Comparison of ENCODE assay signal across 13 mouse cellular contexts in genomic region chr9:101796718-101797117, GRCm38 (mm10).
"Had no signal": no experiment of that assay in that cellular context is flagged by ENCODE, and none has a peak within 500 bp of the region (broad histone marks: within the 10 kb centered on the region; RNA-seq: fewer than 3 reads in every experiment).

No protein-coding gene starts in this region.

- DNase-seq: kidney, adult 8-10 months; kidney, postnatal 36 days; lung, adult 2 months; lung, postnatal 10 days; retina, postnatal 1 day; right cerebral cortex, postnatal 4 days; thymus, adult 2 months; thymus, postnatal 25 days had no signal

- H3K4me3 ChIP-seq: layer of hippocampus, adult 2 months; liver, embryonic 15.5 days; midbrain, embryonic 12.5 days; neural tube, embryonic 13.5 days; stomach, embryonic 15.5 days had no signal

- H3K27me3 ChIP-seq: liver, embryonic 15.5 days; midbrain, embryonic 12.5 days; neural tube, embryonic 13.5 days; stomach, embryonic 15.5 days had no signal

- H3K36me3 ChIP-seq: liver, embryonic 15.5 days; midbrain, embryonic 12.5 days; neural tube, embryonic 13.5 days; stomach, embryonic 15.5 days had no signal
